Mouse (Mus musculus): ENCODE results near the gene Kif13a. TPM values are rescaled to one million over a fixed set of nuclear protein-coding genes. Genes with fewer than 3 reads are reported as not detected.

The Kif13a gene
- total RNA-seq, 2 experiments from 2014 or later: 21.2 to 46.9 TPM

DNA sequence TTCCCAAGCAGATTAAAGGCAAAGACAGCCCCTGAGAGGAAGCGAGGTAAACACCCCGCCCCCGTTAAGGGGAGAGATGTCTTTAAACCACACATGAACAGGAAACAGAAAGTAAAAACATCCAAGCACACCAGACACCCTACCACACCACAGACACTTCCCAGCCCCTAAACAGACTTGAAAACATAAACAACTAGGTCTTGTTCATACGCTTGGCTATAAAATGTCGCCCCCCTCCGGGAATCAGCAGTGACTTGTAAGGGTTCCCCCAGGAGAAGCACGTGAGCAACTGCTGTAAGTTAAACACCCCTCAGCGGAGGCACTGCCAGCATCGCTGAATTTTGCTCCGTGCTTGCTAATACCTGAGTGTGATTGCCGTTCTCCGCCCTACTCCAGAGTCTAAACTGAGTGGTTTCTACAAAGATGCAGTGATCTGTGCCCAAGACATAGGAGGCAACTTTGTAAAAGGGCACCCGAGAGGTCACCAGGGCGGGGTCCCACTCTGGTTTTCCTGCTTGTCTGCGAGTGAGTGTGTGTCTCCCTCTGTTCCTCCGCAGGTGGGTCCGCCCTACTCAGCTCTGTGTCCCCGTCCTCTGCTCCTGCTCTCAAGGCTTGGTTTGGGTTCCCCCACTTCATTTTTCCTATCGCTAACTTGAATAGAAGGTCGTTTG is 193.7 kb downstream of the Kif13a start:
- ATAC-seq (ENCODE audit: poor library complexity, severe bottlenecking): peak; percentile 77

DNA sequence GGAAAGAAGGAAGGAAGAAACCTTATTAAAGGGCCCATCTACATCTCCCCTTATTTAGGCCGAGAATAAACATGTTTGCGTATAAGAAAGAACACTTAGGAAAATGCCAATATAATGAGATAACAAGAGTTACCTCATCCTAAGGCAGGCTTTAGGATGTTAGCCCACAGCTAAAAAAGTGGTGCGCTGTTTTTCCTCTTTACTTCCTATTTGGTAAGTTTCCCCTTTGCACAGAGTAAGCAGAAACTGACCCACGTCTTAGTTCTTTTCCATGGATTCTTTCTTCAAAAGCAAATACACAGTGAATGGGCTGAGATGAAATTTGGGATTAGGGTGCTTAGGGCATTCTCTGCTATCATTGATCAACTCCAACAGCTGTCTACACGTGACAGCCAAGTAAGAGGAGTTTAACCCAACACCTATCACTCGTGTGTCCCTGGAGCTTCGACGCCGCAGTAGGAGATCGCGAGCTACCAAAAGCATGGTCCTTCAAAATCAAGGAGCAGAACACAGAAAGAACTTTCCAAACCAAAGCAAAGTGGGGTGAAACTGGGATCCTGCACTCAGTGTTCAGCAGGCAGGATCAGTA is 194.4 kb downstream of the Kif13a start:
- ATAC-seq (ENCODE audit: poor library complexity, severe bottlenecking): peak; percentile 42

DNA sequence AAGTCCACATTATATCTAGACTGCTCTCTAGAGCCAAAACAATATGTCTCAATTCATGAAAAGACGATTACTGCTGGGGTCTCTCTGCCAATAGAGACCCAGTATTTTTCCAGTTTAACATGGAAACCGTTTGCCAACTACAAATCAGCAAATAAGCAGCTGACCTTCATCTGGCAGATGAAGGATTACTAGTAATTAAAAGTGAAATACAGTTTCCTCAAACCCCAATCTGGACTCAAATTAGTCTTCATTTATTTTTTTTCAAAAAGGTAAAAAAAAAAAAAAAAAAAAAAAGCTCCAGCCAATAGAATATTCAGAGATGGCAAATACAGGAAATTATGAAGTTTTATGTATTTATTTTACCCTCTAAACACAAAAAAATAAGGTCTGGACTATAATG is 199.7 kb downstream of the Kif13a start:
- no peak for ATAC-seq (ENCODE audit: poor library complexity, severe bottlenecking)

GRCm38 (mm10) chr13:46728411-46728810 is 201.3 kb downstream of the Kif13a start:
- ATAC-seq (ENCODE audit: poor library complexity, severe bottlenecking): no peak

GRCm38 (mm10) chr13:46727837-46728268 is 201.8 kb downstream of the Kif13a start, which contains the start of gene Nup153:
Gene Nup153, minus strand, starts transcription at chr13:46727940.
- peak; percentile 95 for ATAC-seq (ENCODE audit: poor library complexity, severe bottlenecking)

GRCm38 (mm10) chr13:46727038-46727836 is 202.4 kb downstream of the Kif13a start:
- ATAC-seq (ENCODE audit: poor library complexity, severe bottlenecking): peak; percentile 58

- ATAC-seq (ENCODE audit: poor library complexity, severe bottlenecking): no peak
These were observed 203.2 kb downstream of the Kif13a start for GRCm38 (mm10) chr13:46726288-46727037.

GRCm38 (mm10) chr13:46725227-46725626 is 204.4 kb downstream of the Kif13a start:
- ATAC-seq (ENCODE audit: poor library complexity, severe bottlenecking): no peak

GRCm38 (mm10) chr13:46724371-46724770 is 205.3 kb downstream of the Kif13a start:
- no peak for ATAC-seq (ENCODE audit: poor library complexity, severe bottlenecking)

DNA sequence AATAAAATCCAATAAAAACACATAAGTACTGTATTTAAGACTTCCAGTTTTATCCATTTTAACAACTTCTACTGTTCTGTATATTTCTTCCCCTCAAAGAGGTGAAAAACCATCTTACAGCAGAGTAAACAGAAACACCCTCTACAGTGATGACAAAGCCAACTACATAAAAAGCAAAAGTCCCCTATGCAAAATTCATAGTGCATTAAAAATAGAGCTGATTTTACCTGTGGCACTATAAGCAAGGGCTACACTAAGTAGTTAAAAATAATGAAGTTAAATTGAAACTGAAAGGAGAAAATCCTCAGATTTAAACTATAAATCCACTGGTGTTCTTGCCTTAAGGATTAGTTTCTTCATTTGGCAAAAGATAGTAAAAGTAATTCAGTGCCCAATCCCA is 208.7 kb downstream of the Kif13a start:
- ATAC-seq (ENCODE audit: poor library complexity, severe bottlenecking): no peak

GRCm38 (mm10) chr13:46718893-46719400 is 210.7 kb downstream of the Kif13a start:
- 0 out of 2 replicates have a peak, but pooled peaks have one; percentile 21 for ATAC-seq (ENCODE audit: poor library complexity, severe bottlenecking)

DNA sequence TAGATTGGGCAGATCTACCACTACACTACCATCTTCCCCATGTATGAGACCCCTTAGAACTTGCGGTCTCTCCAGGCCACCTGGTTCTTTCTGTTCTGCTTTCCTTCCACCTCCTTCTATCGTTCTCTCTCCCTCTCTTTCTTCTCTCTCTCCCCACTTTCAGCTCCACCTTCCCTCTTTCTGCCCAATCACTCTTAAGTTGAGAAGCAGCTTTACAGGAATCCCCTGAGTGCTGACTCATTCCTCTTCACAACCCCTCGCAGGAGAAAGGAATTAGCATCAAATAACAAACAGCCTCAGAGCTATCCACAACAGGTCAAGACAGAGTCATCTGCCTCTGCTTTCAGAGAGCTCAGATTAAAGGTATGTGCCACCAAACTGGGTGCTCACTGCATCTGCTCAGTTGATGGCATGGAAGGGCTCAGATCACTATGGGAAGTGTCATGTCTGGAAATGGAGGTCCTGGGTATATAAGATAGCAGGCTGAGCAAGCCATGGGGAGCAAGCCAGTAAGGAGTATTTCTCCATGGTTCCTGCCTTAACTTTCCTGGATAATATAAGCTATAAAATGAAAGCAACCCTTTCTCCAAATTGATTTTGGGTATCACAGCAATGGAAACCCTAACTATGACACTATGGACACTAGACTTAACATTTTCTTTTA is 213.6 kb downstream of the Kif13a start:
- ATAC-seq (ENCODE audit: poor library complexity, severe bottlenecking): no peak

- ATAC-seq (ENCODE audit: poor library complexity, severe bottlenecking): no peak
These were observed 216.2 kb downstream of the Kif13a start for GRCm38 (mm10) chr13:46713486-46713885.

- ATAC-seq (ENCODE audit: poor library complexity, severe bottlenecking): peak; percentile 51; the same call in 1 of the 2 replicates
These were observed 226.5 kb downstream of the Kif13a start for GRCm38 (mm10) chr13:46703138-46703537.

GRCm38 (mm10) chr13:46701486-46701885 is 228.2 kb downstream of the Kif13a start:
- ATAC-seq (ENCODE audit: poor library complexity, severe bottlenecking): peak; percentile 90

GRCm38 (mm10) chr13:46699372-46699771 is 230.3 kb downstream of the Kif13a start:
- ATAC-seq (ENCODE audit: poor library complexity, severe bottlenecking): no peak

Data from megakaryocyte, adult 5-6 weeks (primary cell).